Mouse (Mus musculus): ENCODE measurements around the gene Bcar3. TPM values are rescaled to one million over a fixed set of nuclear protein-coding genes. Genes with fewer than 3 reads are reported as not detected.
A peak's percentile ranks its signal among the peaks of the same experiment; 100 is the strongest.

Bcar3 gene
- polyA plus RNA-seq, 1 experiment from 2014 or later, result 14.0 TPM

GRCm38 (mm10) chr3:122511721-122512619 lies 218.0 kb downstream of the Bcar3 start:
- H3K4me3 ChIP-seq (ENCODE audit: low read depth, low read length), result no peak overlapping the region
- no peak for ATAC-seq (ENCODE audit: insufficient read depth)

DNA sequence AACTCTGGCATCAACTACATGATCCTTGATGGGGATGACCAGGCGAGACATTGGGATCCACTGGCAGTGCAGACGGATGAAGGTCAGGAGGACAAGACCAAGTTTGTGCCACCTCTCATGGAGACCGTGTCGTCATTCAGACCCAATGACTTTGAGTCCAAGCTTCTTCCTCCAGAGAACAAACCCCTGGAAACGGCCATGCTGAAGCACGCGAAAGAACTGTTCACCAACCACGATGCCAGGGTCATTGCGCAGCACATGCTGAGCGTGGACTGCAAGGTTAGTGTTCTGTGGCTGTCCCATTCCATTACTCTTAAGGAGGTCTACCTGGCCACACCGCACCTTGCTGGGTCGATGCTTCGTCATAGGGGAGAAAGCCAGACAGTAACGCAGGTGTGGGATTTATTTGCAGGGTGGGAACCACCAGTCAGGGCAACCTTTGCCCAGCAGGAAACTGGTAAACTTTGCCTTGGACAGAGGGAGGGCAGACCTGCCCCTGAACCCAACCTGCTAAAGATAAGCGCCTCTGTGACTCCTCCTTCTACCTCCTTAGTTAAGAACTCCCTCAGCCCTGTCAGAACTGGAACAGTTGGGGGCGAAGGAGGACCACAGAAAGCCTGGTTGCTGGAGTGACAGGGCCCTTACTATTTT lies 218.9 kb downstream of the Bcar3 start:
- H3K36me3 ChIP-seq (ENCODE audit: insufficient read depth), result peaks cover 12% of the 10 kb centered on the region
- no peak overlapping the region for H3K4me3 ChIP-seq (ENCODE audit: low read depth, low read length)
- no peak for TF ChIP-seq CTCF (IDR thresholded peaks at IDR 0.05; ENCODE audit: low read depth)
- DNase-seq (no peak), ATAC-seq (ENCODE audit: insufficient read depth) (no peak)
- H3K9ac ChIP-seq, result no peak overlapping the region
- H3K9me3 ChIP-seq (ENCODE audit: low read depth, low read length), result no peaks in the 10 kb centered on the region
- H3K27me3 ChIP-seq (ENCODE audit: insufficient read depth, low read length), result no peaks in the 10 kb centered on the region
- WGBS, result 87% methylated on average over 16 of the region's 16 CpGs
- H3K4me1 ChIP-seq (ENCODE audit: insufficient read depth), result peaks cover 16% of the 10 kb centered on the region
- no peak overlapping the region for H3K27ac ChIP-seq (ENCODE audit: low read depth)
- no peak overlapping the region for H3K4me2 ChIP-seq

More at GRCm38 (mm10) chr3:122511721-122512619, 218.0 kb downstream of the Bcar3 start:
- no peak for TF ChIP-seq CTCF (IDR thresholded peaks at IDR 0.05; ENCODE audit: low read depth)
- Histone ChIP-seq H3K36me3 (ENCODE audit: insufficient read depth) (peaks cover 12% of the 10 kb centered on the region), H3K9me3 (ENCODE audit: low read depth, low read length) (no peaks in the 10 kb centered on the region), H3K9ac (no peak overlapping the region), H3K27ac (ENCODE audit: low read depth) (no peak overlapping the region), H3K27me3 (ENCODE audit: insufficient read depth, low read length) (no peaks in the 10 kb centered on the region), H3K4me2 (no peak overlapping the region), H3K4me1 (ENCODE audit: insufficient read depth) (peaks cover 16% of the 10 kb centered on the region)
- DNase-seq, result no peak
- WGBS, result 77% methylated on average over 14 of the region's 14 CpGs

GRCm38 (mm10) chr3:122515568-122516326 lies 221.8 kb downstream of the Bcar3 start:
- Histone ChIP-seq H3K27ac (ENCODE audit: low read depth) (no peak overlapping the region), H3K4me3 (ENCODE audit: low read depth, low read length) (no peak overlapping the region), H3K4me2 (no peak overlapping the region), H3K9me3 (ENCODE audit: low read depth, low read length) (no peaks in the 10 kb centered on the region), H3K9ac (no peak overlapping the region), H3K36me3 (ENCODE audit: insufficient read depth) (peaks cover 16% of the 10 kb centered on the region), H3K4me1 (ENCODE audit: insufficient read depth) (peaks cover 7% of the 10 kb centered on the region; the same call in 1 of the 2 replicates), H3K27me3 (ENCODE audit: insufficient read depth, low read length) (no peaks in the 10 kb centered on the region)
- DNase-seq (no peak), ATAC-seq (ENCODE audit: insufficient read depth) (no peak)
- no peak for TF ChIP-seq CTCF (IDR thresholded peaks at IDR 0.05; ENCODE audit: low read depth)
- WGBS, result 59% methylated on average over 6 of the region's 6 CpGs

DNA sequence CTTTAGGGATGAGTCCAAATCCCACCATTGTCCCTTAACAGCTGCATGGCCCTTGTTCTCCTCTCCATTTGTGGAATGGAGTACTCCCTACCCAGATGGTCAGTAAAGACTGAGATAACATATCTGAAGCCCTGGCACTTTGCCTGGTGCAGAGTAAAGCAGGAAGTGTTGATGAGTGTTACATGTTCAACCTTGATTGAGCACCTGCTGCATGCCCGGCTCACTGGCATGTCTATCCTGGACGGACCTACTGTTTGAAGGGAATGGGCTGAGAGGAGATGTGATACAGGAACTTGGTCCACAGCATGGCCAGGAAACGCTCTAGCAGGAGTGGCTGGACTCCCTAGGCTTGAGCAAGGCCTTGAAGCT lies 222.4 kb downstream of the Bcar3 start:
- Histone ChIP-seq H3K9ac (no peak overlapping the region), H3K9me3 (ENCODE audit: low read depth, low read length) (no peaks in the 10 kb centered on the region), H3K4me1 (ENCODE audit: insufficient read depth) (peaks cover 7% of the 10 kb centered on the region; the same call in 1 of the 2 replicates), H3K4me3 (ENCODE audit: low read depth, low read length) (no peak overlapping the region), H3K36me3 (ENCODE audit: insufficient read depth) (peaks cover 16% of the 10 kb centered on the region), H3K4me2 (no peak overlapping the region), H3K27me3 (ENCODE audit: insufficient read depth, low read length) (no peaks in the 10 kb centered on the region), H3K27ac (ENCODE audit: low read depth) (no peak overlapping the region)
- 69% methylated on average over 3 of the region's 3 CpGs for WGBS
- no peak for TF ChIP-seq CTCF (IDR thresholded peaks at IDR 0.05; ENCODE audit: low read depth)
- ATAC-seq (ENCODE audit: insufficient read depth) (no peak), DNase-seq (no peak)

DNA sequence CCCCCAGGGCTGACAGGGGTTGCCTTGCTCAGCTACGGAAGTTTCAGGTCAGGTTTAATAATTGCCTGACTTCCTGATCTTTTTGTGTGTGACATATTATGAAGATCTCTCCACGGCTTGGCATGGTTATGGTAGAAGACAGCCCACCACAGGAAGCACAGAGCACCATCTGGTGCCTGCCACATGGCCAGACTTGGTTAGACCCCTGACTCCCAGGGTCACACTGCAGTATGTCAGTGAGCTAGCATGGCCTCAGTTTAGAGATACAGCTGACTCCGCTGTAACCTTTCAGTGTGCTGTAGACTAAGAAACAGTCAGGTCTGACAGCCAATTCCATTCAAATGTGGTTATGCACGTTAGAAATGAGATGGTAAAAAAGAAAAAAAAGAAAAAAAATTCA lies 223.8 kb downstream of the Bcar3 start:
- H3K27ac ChIP-seq (ENCODE audit: low read depth), result no peak overlapping the region
- DNase-seq, result no peak

GRCm38 (mm10) chr3:122518231-122518736 lies 224.3 kb downstream of the Bcar3 start:
- TF ChIP-seq CTCF (IDR thresholded peaks at IDR 0.05; ENCODE audit: low read depth), result no peak
- Histone ChIP-seq H3K9me3 (ENCODE audit: low read depth, low read length) (no peaks in the 10 kb centered on the region), H3K27me3 (ENCODE audit: insufficient read depth, low read length) (no peaks in the 10 kb centered on the region), H3K4me2 (no peak overlapping the region), H3K4me3 (ENCODE audit: low read depth, low read length) (no peak overlapping the region), H3K27ac (ENCODE audit: low read depth) (no peak overlapping the region), H3K4me1 (ENCODE audit: insufficient read depth) (peaks cover 7% of the 10 kb centered on the region; the same call in 1 of the 2 replicates), H3K9ac (no peak overlapping the region), H3K36me3 (ENCODE audit: insufficient read depth) (0 out of 2 replicates have a peak, but pooled peaks cover 8% of the 10 kb centered on the region)
- 49% methylated on average over 9 of the region's 9 CpGs for WGBS
- ATAC-seq (ENCODE audit: insufficient read depth) (peak; percentile 52), DNase-seq (peak; percentile 64)

More for the DNA sequence above, 223.8 kb downstream of the Bcar3 start:
- Histone ChIP-seq H3K9me3 (ENCODE audit: low read depth, low read length) (no peaks in the 10 kb centered on the region), H3K9ac (no peak overlapping the region), H3K4me2 (no peak overlapping the region), H3K36me3 (ENCODE audit: insufficient read depth) (peaks cover 12% of the 10 kb centered on the region; the same call in 1 of the 2 replicates), H3K4me3 (ENCODE audit: low read depth, low read length) (no peak overlapping the region), H3K4me1 (ENCODE audit: insufficient read depth) (peaks cover 7% of the 10 kb centered on the region; the same call in 1 of the 2 replicates), H3K27me3 (ENCODE audit: insufficient read depth, low read length) (no peaks in the 10 kb centered on the region)
- no peak for ATAC-seq (ENCODE audit: insufficient read depth)
- WGBS, result 65% methylated on average over 4 of the region's 4 CpGs
- TF ChIP-seq CTCF (IDR thresholded peaks at IDR 0.05; ENCODE audit: low read depth), result no peak
